Mouse (Mus musculus) neutrophil, adult 5-6 weeks (primary cell): ENCODE measurements around the gene Rpl35. TPM values are rescaled to one million over a fixed set of nuclear protein-coding genes. Genes with fewer than 3 reads are reported as not detected.
"Not testable (repeated sequence)": the region's sequence is repeated elsewhere in the genome, so short reads cannot be mapped to it uniquely, and the experiment has no call there.

ENCODE experiments used
- ATAC-seq: fragments of 151-379, 151-347 bp; 2 replicates; pipeline ENCODE4 v1.8.0; 2017; ENCODE audit warnings: mild to moderate bottlenecking, moderate TSS enrichment; ENCODE audit not compliant: insufficient number of reproducible peaks, poor library complexity, low FRiP score, severe bottlenecking; ENCODE audit errors: extremely low read depth
- total RNA-seq: library from RNA; stranded (forward); fragments of 200-1000 nt; gene quantifications from 2 replicates; pipeline ENCODE4 v1.2.3, GENCODE M21; 2017

Rpl35 gene
- 472 and 557 TPM in 2 replicates for total RNA-seq

DNA sequence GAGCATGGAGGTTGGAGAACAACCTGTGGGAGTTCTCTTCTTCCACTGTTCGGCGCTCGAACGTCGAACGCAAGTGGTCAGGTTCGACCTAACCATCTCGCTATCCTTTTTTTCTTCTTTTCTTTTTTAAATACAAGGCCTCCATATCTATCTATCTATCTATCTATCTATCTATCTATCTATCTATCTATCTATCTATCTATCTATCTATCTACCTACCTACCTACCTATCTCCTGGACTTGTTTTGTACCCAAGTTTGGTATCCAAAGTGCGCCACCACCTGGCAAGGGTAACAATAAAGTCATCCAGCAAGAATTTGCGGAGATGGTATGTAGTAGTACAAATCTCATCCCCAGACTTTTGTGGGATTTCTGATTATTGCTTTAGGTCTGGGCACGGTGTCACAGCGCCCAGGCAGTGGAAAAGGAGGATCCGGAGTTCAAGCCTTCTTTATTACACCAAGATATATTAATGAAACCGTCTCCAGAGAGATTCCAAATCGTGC, at the start of gene Rpl35:
Gene Rpl35 (minus strand): TSS at position 51 of the 506 bp plus-strand sequence.
- no peak for ATAC-seq

DNA sequence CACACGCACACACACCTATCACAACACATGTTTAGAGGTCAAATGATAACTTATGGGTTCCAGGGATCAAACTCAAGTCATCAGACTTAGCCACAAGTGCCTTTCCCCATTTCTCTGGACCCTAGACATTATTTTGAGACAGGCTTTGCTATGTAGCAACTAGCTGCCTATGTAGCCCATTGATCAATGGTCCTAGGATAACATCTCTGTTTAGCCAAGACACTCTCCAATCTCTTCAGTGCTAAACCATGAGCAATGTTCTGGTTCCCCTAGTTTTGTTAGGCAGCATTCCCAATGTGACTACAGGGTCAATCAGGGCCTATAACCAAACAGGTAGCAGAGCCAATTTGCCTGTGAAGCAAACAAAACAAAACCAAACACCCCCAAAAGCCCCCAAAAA, 43.1 kb upstream of the Rpl35 start:
- ATAC-seq: no peak

- no peak for ATAC-seq
Observed at GRCm38 (mm10) chr2:39040215-39040614, 34.8 kb upstream of the Rpl35 start.

- no peak for ATAC-seq
Observed at GRCm38 (mm10) chr2:39031611-39032010, 26.2 kb upstream of the Rpl35 start.

- ATAC-seq: no peak
Observed at GRCm38 (mm10) chr2:39020004-39020403, 14.6 kb upstream of the Rpl35 start.

- ATAC-seq: no peak
Observed at GRCm38 (mm10) chr2:39016581-39016980, 11.2 kb upstream of the Rpl35 start.

- ATAC-seq: no peak
Observed at GRCm38 (mm10) chr2:39012768-39013279, 7.4 kb upstream of the Rpl35 start.

- ATAC-seq: no peak
Observed at GRCm38 (mm10) chr2:39011971-39012370, 6.5 kb upstream of the Rpl35 start.

DNA sequence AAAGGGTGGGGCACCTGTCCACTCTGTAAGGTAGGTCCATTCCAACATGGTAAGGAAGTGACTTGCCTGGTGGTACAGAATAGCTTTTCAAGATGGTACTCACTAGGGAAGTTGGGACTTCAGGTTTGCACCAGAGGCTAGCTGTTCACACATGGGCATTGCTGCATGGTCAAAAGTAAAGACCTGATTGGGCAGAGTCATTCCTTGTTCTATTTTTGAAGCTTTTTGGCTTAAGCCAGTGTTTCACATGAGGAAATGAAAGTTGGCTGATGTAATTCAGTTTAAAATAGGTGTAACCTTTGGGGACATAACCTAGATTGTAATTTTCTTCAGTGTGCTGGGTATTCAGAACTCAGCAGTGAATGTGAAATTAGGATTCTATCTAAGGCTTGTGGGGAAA, 5.8 kb upstream of the Rpl35 start:
- peak; percentile 34; the same call in 1 of the 2 replicates for ATAC-seq

- not testable (repeated sequence) for ATAC-seq
Observed at GRCm38 (mm10) chr2:39010144-39010543, 4.7 kb upstream of the Rpl35 start.

DNA sequence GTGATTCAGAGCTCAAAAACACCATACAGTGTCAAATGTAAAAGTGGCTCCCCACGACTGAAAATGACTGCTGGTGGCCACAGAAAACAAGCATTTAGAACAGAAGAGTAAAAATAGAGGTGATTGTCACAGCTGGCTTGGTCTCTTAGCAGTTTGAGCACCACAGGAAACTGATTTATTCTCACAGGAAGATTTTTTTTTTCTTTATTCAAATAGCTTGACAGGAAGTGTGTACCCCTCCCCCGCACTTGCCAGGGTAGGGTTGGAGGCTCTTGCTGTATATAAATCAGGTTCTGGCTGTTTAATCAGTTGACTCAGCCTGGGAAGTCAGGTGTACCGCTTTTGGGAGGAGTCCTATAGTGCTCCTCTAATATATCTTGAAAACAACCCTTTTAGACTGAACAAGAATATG, 3.5 kb upstream of the Rpl35 start:
- peak; percentile 43 for ATAC-seq

DNA sequence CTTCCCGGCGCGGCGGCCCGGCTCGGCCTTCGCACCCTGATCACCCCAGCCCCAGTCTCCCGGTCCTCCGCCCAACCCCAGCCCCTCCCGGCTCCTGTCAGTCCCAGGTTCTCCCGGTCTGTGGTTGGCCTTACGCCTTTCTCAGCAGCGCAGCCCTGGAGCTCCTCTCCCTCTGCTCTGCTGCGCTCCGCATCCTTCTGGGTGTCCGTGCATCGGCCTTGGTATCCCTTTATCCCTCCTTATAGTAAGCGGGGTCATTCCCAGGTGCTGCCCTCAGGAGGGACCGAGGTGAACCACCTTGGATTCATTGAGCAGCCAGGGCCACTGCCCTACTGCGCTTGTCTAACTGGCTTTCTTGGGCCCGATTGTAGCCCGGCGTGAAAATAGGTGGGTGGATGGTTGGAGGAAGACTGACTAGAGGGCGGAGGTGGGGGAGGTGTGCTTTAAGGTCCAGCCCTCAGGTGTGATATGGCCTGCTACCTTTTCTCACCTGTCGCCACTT, 3.0 kb upstream of the Rpl35 start:
- ATAC-seq: no peak

GRCm38 (mm10) chr2:39007865-39008264, 2.4 kb upstream of the Rpl35 start:
- ATAC-seq: peak; percentile 53

DNA sequence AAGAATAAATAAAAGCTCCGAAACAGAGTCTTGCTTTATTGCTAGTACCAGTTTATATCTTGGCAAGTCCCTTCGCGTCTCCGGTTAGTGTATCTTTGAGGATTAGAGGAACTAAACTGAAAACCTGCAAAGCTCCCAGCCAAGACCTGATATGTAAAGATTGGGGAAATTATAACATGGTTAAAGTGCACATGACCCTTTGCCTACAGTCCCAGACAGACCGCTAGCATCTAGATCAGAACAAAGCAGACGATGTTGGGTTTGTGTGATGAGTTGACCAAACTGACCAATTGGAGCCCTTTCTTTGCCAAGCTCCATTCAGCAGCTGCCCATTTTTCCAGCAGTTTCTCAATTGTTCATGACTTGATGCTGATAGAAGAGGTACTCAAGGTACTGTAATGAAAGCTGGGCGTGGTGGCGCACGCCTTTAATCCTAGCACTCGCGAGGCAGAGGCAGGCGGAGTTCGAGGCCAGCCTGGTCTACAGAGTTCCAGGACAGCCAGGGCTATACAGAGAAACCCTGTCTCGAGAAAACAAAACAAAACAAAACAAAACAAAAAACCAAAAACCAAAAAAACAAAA, 816 bp upstream of the Rpl35 start:
- no peak for ATAC-seq

GRCm38 (mm10) chr2:39004880-39005435, 466 bp downstream of the Rpl35 start, which contains the start of gene Arpc5l:
Gene Arpc5l (plus strand): TSS chr2:39005348.
- peak; percentile 75 for ATAC-seq

GRCm38 (mm10) chr2:39004372-39004771, 1.1 kb downstream of the Rpl35 start:
- ATAC-seq: no peak

DNA sequence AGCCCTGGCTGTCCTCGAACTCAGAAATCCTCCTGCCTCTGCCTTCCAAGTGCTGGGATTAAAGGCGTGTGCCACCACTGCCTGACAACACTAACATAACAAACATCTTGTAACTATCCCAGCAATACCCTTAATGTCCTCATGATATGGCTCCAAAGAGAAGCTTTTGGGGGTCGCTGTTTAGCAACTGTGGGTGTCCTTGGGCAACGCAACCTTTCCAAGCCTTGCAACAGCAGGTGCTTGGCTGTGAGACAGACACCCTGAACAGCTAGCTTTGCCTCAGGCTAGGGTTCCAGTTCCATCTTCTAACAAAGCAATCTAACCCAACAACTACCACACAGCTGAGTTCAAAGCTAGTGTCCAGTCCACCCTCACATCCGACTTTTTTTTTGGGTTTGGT, 1.9 kb downstream of the Rpl35 start:
- ATAC-seq: no peak

DNA sequence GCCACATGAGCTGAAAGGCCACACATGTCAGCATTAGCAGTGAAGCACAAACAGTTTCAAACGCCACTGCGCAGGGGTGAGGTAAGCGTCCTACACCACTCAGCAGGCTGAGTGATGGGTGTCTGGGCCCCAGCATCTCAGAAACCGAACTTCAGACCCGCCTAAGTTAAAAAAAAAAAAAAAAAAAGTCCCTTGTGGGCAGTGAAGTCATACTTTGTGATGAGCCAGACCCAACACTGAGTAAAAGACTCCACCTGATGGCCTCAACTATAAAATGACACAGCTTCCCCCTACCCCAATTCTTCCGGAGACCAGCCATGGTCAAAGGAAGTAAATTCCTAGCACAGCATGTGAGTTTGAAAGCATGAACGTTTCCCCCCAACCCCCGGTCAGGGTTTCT, 2.3 kb downstream of the Rpl35 start:
- no peak for ATAC-seq

DNA sequence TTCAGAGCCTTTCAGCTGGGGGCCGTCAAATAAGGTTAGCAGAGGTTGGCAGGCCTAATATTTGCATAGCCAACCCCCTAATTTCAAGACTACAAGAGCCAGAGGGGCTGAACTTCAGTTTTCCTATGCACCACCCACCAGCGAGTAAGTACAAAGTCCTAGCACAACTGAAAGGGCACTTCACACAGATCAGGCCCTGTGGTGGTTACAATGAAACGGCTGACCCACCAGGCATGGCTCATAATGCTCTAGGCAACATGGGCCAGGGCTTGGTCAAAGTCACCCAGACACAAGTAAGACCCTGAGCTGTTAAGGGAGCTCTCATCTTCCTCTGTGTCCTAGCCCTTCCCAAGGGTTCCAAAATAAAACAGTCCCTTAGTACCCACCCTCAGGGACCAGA, 3.6 kb downstream of the Rpl35 start:
- no peak for ATAC-seq

GRCm38 (mm10) chr2:39000587-39000919, 4.9 kb downstream of the Rpl35 start:
- ATAC-seq: no peak
